Mouse (Mus musculus) spleen, adult 18-20 months (tissue): ENCODE results near the gene Olfr282.

ENCODE experiments used
- DNase-seq, 2 experiments: peaks; one replicate each; pipeline ENCODE4 v3.0.0; 2022; ENCODE audit warnings: mixed read lengths in 2 of 2

The Olfr282 gene

GRCm38 (mm10) chr15:98475382-98475781 is 44.4 kb downstream of the Olfr282 start:
- peak; percentile 21 to 72 for DNase-seq

DNA sequence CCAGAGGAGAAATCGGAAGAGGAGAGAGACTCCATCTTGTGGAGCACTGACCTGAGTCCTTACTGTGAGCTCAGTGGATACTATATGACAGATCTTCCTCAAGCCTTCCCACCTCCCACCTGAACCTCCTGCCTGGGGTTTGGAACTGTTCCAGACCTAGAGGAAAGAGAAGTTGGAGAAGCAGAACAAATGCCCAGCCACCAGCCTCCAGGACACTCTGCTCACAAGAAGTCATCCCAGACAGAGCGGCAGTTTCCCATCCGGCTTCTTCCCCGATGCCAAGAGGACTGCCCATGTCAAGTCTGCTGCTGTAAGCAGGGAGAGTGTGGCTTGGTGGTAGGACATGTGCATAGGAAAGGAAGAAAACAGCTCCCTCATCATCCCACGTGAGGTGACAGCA is 45.3 kb downstream of the Olfr282 start:
- no peak for DNase-seq

GRCm38 (mm10) chr15:98479568-98480102 is 48.6 kb downstream of the Olfr282 start:
- no peak for DNase-seq

GRCm38 (mm10) chr15:98482701-98483100 is 51.7 kb downstream of the Olfr282 start, which contains the start of gene Lalba:
Gene Lalba, minus strand, starts transcription at chr15:98482721.
- DNase-seq: no peak

DNA sequence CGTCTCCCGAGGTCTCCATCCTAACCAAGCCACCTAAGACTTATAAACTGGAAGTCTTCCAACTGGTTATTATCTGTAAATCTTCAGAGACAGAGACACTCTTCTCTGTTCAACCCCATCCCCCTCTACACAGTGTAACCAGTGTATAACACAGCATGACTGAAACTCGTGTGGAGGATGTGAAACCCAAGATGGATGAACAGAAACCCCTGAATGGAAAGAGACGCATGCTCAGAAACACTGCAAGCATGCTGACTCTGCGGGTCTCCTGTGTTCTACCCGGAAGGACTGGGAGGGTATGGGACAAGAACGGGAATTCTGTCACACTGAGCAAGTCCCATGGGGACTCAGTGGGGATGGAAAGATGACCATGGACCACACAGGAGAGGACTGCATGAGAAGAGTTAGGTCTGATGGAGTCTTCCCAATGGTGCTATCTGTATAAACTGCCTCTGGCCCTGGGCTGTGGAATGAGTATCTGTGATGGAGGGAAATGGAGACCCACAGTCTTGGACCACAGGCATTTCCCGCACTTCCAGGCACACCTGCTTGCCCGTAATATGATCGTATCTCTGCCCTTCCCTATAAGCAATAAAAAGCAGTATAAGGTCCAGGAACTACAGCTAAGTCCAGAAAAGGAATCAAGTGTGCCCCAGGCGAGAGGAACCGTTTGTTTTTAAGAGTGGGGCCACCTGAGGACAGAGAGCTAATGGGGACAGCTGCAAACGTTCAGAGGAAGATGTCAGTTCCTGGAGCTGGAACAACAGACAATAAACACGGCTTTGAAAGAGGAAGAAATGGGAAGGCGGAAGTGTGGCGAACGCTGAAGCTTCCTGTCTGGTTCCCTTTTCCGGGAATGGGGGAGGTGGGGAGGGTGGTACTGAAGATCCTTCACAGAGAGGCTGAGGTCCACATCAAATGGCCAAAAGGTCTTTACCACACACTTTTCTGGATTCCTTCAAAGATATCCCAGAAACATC is 53.2 kb downstream of the Olfr282 start:
- peak; percentile 21 to 38 for DNase-seq

- no peak for DNase-seq
These were observed 55.5 kb downstream of the Olfr282 start for GRCm38 (mm10) chr15:98486433-98487021.
